Mouse (Mus musculus) embryo, embryonic 11 days (tissue): ENCODE results near the gene Phf12.
A peak's percentile ranks its signal among the peaks of the same experiment; 100 is the strongest.

Source experiments
- DNase-seq: peaks from one replicate; pipeline ENCODE4 v3.0.0-alpha.2; 2015

The Phf12 gene

DNA sequence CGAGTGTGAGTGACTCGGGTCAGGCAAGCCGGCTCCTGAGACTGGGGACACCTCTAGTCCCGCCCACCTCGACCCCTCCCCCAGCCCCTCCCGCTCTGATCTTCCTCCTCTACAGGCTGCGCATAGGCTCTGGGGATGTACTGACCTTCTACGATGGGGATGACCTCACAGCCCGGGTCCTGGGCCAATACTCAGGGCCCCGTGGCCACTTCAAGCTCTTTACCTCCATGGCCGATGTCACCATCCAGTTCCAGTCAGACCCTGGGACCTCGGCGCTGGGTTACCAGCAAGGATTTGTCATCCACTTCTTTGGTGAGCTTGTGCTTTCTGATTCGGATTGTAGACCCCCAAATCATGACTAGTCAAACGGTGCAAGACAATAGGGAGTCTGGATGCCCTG is 8.2 kb upstream of the Phf12 start:
- no peak for DNase-seq

DNA sequence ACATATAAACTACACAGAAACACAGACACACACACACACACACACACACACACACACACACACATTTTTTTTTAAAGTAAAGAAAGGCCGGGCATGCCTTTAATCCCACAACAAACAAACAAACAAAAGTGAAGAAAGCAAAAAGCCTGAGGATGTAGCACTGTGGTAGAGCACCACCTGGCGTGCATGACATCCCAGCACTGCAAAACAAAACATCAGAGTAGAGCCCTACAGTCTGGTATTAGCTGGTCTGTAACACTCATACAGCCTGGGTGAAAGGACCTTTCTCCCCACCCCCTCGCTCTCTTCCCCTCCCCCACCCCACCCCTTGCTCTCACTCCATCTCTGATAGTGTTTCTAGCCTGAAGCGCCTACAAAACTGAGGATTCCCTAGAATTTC is 6.7 kb upstream of the Phf12 start:
- DNase-seq = no peak

DNA sequence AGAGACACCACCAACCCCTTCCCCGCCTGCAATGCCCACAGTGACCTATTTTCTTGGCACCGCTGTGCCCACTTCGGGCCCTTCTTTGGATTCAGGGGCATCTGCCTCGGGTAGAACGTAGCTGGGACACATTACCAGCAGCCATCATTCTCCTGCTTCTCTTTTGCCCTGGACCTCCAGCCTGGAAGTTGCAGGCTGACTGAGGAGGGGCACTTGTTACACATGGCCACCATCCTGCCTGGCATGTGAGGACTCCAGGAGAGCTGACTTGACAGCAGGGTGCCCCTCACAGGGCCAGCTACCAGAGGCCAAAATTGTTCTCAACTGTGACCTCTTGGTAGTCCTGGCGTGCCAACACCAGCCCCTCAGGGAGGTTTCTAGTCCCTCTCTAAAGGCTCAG is 4.4 kb upstream of the Phf12 start:
- no peak for DNase-seq

DNA sequence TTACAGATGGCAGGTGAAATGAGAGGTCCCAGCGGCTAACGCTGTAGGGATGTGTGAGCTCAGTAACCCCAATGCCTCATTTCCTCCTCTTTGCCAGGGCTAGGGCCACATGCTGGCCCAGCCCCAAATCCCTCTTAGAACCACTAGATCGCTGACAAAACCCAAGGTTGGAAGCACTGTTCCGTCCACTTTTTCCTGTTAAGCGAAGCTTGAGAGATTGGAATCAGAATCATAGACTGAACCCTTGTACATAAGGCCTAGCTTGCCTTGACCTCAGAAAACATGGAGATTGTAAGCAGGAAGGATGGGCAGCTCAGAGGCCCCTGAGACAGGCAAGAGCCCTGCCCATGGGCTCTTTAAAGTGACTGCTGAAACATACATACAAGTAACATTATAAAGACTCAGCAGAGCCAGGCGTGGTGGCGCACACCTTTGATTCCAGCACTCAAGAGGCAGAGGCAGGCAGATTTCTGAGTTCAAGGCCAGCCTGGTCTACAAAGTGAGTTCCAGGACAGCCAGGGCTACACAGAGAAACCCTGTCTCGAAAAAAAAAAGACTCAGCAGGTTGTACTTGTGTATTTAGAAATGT is 3.2 kb upstream of the Phf12 start:
- no peak for DNase-seq

DNA sequence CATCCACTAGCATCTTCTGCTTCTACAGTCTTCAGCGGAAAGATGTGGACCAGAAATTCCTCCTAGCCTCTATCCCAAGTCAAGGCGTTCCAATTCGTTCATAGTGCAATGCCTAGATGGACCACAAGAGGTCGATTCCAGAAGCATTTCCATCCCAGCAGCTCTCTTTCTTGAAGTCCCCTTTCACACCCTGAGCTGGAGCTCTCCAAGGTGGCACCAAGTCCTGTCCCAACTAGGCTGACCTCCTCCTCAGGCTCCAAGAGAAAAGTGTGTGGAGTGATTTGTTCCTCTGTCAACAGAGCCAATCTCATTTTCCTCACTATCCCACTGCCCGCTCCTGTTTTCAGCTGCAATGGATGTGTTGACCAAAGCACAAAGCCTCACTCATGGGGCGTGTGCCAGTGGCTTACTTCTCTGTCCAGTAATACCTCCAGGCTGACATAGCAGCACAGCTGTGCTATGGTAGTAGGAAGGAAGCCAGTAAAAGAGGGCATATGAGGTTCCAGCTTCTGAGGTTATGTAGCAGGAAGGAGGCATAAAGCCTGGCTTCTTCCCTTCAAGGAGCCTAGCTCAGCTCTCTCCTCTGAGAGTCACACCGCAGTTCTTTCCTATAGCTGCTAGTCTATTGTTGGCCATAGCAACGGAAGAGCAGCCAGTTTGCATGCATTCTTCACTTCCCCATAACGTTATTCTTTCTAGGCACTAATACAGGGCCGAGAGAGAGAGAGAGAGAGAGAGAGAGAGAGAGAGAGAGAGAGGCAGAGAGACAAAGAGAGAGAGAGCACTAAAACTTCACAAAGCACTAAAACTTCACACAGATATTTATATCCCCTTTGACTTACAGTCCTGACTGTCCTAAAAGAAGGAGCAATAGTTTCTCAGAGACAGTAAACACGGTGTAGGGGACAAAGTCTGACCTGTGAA is 2.0 kb upstream of the Phf12 start:
- DNase-seq = peak; percentile 82

DNA sequence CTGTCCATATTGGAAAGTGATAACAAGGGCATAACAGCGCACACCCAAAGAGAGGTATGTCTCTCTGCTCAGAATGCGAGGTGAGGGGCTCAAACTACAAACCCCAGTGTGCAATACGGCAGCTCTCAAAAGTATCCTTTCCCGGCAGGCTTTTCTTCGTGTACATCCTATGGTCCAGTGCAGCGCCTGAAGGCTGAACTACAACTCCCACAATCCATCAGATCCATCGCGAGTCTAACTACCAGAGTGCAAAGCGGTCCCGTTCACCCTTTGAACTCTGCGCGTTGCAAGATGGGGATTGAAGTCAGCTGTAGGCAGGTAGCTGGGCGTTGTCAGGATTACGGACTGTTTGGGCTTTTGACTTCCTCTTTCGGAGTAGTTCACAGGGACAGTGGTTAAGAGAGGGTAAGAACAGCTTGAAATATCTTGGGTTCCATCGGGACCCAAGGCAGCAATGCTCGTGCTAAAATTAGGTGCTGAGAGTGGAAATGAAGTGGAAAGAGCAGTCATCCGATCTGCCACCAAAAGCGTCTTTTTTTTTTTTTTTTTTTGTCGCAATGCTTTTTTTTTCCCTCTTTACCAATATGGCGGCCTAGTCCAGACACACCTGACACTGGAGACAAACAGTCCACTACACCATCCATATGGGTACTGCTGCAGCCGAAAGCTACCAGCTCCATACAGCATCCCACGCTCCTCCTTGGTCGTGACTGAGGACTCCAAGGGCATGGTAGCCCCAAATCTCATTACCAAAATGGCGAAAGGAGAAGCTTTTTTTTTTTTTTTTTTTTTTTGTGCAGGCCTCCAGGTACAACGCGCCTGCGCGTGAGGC is 729 bp upstream of the Phf12 start:
- peak; percentile 98 for DNase-seq

DNA sequence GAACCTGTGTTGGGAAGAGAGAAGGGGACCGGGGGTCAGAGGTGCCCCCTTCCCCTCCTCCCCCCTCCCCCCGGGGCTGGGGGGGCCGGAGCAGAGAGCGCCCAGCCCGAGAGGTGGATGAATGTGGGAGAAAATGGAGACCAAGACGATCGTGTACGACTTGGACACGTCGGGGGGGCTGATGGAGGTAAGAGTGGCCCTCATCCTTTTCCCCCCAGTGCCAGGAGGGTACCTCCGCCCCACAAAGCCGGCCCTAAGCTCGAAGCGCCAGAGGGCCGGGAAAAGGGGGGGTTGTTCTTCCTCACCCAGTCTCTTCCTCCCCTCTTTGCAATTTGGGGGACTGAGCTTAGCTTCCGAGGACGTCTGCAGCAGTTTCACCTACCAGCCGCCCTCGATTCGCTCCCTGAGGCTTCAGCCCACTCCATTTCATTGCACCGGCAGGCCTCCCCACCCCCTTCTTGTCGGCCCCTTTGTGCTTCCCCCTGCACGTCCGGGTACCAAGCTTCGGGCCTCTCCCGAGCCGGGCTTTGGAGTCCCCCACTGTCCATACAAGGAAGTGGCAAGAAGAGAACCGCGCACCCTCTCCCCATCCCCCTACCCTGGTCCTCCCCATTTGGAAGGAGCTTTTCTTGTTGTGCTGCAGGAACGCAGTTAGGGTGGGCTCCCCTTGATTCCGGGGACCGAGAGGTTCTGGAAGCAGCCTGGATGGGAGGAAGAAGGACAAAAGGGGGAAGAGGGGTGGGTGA is 810 bp downstream of the Phf12 start:
- DNase-seq = peak; percentile 73

DNA sequence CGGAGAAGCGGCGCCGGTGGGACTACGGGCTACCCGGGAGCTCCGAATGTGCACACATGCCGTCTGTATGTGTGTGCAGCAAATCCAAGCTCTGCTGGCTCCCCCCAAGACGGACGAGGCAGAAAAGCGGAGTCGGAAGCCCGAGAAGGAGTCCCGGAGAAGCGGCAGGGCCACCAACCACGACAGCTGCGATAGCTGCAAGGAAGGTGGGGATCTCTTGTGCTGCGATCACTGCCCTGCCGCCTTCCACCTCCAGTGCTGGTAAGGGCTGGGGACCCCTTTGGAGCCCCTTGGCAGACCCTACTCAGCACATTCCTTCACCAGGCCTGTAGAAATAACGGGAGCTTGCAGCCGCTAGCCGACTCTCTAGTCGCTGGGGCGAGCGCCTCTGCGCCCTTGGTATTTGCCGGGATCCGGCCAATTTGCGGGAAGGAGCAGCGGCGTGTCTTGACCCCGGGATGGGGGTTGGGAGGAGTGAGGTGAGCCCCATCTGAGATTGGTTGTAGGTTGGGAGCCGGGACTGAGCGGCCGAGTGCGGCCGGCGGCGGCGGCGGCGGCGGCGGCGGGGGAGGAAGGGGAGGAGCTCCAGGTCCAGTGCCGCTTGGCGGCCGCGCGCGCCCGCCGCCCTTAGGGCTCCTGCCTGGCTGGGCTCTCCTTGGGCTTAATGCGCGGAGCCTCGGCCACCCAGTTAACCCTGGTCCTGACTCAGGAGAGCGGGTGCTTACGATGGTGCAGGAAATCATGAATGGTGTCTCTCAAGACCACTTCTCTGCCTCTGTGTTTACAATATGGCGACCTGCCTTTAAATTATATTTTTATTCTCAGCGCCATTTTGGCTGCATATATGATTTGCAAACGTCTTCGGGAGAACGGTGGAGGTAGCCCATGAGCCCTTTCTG is 1.6 kb downstream of the Phf12 start:
- peak; percentile 86 for DNase-seq

DNA sequence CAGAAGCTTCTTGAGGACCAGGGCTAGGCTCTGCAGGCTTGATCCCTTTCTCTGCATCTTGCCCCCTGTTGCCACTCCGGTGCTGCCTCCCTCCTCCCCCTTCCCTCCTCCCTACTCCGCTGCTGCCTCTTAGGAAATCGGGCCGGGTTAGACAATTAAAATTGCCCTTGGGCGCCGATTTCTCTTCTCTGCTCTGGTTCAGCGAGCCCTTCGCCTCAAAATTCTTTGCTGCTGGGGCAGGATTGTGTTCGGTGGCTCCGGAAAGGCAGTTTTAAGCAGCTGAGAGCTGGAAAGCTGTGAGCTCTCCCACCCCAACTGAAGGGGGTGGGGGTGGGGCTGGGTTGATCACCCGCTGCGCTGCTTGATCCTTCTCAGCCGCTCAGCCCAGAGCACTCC is 2.3 kb downstream of the Phf12 start:
- DNase-seq = peak; percentile 71

DNA sequence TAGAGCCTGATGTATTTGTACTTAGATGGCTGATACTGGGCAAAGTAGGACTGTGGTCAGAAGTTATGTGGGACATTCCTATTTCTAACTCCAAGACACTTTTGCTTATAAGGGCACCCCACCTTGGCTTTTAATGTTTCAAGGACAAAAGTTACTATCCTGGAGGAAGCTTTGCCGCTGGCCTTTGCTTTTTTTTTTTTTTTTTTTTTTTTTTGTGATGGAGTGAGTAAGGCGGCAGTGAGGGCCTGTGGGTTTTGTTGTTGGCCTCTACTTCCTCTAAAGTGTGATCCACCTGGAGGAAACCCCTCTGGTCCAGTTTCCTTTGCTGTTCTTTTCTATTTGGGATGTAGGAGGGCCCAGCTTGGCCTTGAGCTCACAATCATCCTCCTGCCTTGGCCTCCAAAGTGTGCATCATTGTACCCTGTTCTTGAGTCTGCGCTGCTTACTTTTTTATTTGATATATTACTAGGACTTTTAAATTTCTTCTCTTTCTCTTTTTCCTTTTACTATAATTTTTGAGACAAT is 3.0 kb downstream of the Phf12 start:
- no peak for DNase-seq

DNA sequence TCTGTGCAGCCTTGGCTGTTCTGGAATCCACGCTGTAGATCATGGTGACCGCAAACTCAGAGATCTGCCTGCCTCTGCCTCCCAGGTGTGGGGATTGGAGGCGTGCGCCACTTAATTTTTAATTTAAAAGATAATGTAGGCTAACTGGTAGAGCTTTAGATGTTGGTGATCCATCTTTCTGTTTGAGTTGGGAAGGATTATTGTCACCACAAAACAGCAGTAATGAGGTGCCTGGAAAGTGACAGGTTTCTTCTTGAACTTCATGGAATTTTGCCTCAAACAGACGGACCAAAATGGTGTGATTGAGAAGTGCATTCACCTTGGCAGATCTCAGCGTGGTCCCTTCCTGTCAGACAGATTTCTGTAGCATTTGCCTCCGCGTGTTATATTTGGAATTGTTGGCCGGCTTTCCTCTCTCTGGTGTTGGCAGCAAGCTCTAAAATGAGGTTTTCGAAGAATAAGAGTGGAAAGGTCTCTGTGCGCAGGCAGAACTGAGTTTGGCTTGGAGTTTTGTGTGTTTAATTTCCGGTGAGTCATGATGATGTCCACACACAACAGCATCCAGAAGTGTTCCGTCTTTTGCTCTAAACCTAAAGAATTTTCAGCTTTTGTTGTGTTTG is 6.6 kb downstream of the Phf12 start:
- DNase-seq = no peak

DNA sequence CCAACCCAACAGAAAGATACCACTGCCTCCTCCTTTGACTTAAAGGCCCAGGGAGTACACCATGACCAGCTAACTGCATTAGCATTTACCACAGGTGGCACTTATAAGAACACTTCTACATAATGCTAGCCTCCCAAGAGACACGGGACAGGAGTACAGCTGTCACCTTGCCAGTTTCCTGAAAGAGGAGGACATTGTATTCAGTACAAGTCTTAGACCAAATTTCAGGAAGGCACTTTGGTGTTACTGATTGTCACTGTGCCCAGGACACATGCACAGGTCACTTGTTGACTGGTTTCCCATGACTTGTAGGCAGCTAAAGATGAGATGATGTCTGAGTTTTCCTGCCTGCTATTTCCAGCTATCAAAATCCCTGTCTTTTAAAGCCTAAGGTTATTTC is 13.0 kb downstream of the Phf12 start:
- no peak for DNase-seq

DNA sequence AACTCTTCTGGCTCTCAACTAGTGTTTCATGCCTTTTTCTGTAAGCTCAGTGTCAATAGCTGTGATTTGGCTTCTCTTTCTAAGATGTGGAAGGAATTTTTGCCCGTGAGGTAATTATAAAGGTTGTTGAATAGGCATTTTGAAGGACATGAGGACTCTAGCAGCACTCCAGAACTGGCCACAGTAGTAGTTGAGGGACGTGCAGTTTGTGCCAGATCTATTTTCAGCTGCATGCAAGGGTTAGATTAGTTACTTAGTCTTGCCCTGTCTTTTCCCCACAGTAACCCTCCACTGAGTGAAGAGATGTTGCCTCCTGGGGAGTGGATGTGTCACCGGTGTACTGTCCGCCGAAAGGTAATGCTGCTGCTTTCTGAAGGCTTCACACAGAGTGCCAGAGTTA is 23.9 kb downstream of the Phf12 start:
- no peak for DNase-seq

DNA sequence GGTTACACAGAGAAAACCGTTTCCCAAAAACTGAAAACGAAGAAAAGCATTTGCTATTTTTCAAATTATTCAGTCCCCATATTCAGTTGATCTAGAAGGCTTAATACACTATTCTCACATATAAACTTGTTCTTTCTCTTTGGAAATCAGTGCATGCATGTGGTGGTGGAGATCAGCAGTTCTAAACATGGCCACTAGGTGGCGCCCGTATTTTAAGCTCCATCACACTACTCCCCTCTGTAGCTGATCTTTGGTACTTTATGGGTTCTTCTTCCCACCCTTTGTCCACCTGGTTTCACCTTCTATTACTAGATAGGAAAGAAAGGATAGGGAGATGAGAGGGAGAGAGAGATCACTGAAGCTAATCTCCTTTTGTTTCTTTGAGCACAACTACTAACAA is 37.1 kb downstream of the Phf12 start:
- DNase-seq = peak; percentile 82

DNA sequence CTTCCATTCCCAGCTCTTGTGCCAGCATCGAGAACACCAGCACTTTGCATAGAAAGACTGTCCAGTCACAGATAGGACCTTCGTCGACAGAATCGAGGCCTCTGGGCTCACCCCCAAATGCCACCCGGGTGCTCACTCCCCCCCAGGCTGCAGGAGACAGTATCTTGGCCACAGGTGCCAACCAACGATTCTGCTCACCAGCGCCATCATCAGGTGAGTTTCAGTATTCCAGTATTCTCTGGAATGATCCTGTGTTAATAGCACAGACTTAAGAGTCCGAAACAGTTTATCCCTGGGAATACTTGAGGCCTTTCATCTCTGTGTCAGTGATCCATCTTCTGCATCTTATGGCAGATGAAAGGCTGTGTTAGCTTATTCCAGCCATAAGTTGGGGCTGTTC is 41.1 kb downstream of the Phf12 start:
- peak; percentile 37 for DNase-seq

DNA sequence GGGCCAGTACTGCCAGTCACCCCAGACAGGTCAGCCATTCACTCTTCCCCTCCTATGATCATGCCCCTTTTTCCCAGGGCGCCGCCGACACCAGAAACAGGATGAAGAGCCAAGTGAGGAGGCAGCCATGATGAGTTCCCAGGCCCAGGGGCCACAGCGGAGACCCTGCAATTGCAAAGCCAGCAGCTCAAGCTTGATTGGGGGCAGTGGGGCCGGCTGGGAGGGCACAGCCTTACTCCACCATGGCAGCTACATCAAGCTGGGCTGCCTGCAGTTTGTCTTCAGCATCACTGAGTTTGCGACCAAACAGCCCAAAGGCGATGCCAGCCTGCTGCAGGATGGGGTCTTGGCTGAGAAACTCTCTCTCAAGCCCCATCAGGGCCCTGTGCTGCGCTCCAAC is 46.7 kb downstream of the Phf12 start:
- DNase-seq = no peak

DNA sequence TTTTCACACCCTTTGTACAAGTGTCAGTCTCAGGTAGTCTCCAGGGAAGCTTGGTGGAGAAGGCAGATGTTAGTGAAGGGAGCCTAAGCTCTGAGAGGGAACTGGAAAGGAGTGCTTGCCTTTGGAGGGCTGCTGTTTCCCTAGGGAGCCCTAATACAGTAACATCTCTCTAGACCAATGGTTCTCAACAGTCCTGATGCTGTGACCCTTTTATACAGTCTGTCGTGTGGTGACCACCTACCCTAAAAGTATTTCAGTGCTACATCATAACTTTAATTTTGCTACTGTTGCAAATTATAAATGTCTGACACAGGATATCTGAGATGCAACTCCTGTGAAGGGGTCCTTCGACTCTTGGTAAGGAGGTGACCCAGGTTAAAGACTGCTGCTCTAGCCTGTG is 48.0 kb downstream of the Phf12 start:
- DNase-seq = no peak

DNA sequence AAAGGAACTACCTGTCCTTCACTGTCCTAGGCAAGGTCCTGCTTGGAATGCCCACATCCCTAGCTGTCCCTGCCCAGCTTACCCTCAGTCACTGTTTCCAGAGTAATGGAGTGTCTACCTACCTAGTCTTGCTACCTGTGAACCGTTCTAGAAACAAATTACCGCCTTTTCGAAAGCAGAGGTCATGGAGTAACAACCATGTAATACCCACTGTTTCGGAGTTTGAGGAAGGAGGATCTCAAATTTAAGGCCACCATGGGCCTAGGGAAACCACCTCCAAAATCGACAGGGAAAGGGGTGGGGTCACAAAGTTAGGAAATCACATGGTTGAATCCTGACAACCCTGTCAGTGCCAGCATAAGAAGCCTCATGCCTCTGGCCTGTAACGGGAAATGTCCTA is 48.8 kb downstream of the Phf12 start:
- no peak for DNase-seq

DNA sequence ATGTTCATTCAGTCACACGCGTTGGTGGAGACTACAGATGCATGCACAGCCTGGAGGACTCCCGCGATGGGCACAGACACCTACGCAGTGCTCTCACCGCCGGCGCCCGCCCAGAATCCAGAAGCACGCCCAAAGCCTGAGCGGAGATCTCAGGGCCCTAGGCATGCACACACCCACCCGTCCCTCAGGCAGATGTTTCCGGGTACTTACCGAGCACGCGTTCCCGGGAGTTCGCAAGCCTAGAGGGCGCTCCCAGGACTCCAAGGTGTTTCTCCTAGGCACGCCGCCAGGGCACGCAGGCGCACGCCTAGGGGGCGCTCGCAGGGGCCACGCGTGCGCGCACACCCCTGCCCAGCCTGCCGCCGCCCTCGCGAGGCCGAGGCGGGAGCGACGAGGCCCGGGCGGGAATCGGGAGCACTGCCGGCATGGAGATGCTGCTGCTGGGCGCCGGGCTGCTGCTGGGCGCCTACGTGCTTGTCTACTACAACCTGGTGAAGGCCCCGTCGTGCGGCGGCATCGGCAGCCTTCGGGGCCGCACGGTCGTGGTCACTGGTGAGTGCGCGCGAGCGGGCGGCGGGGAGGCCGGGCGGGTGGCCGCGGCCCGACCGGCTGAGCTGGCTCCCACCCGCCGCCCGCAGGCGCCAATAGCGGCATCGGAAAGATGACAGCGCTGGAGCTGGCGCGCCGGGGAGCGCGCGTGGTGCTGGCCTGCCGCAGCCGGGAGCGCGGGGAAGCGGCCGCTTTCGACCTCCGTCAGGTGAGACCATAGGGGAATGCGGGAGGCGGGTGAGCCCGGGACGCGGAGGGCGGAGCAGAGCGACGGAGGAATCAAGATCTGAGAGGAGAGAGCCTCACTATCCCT is 49.6 kb downstream of the Phf12 start, which contains the start of gene Dhrs13:
TSS of gene Dhrs13 (plus strand) at position 334 of the 862 bp plus-strand sequence.
- DNase-seq = peak; percentile 97

DNA sequence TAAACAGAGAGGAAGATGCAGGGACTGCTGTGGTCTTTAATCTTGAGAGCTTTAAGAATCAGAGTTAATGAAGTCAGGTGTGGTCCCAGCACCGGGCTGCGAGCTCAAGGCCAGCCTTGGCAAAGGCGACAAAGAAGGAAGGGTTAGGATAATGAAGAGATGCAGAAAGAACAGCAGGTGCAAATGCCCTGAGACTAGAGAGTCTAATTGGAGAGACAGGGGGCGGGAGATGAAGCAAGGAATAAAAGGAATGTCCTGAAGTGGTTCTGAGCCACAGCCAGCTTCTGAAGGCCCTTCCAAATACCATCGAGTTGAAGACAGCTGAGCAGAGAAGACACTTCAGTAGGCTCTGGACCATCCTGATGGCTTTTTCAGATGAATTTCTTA is 50.2 kb downstream of the Phf12 start:
- no peak for DNase-seq
